Mouse (Mus musculus): ENCODE measurements at regions not wholly inside any gene's neighbourhood (a gene's known extent, or its start where the extent isn't known, plus 50 kb on each side); places are given as distances from the start of the nearest gene placed in this dataset.

DNA sequence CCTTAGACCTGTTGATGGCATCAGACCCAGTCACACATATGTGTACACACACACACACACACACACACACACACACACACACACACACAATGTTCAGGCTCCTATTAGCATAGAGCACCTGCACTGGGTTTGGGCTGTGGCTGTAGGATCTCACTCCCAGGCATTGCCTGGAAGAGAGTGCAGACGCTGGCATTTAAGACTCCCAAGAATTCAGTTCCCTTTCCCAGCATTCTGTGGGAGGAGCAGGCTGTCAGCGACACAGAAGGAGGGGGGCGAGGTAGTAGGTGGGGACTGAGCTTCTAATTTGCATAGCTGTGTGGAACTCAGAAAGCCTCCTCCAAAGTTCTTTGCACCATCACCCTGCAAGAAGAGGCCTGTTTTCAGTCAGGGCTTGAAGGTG lies 374.2 kb upstream of the Fam49b start:
- H3K9me3 ChIP-seq (replicated peaks; ENCODE audit: control insufficient read depth, insufficient read depth, low read length, poor library complexity, severe bottlenecking) = no peaks in the 10 kb centered on the region
- H3K36me3 ChIP-seq (ENCODE audit: control insufficient read depth, insufficient read depth, low read length, poor library complexity, severe bottlenecking) = no peaks in the 10 kb centered on the region
- H3K27me3 ChIP-seq (ENCODE audit: control insufficient read depth, insufficient read depth, low read length, poor library complexity, severe bottlenecking) = no peaks in the 10 kb centered on the region
- no peak for TF ChIP-seq POLR2A (IDR thresholded peaks at IDR 0.05; ENCODE audit: insufficient read depth, low read length)
- no peak for TF ChIP-seq CTCF (IDR thresholded peaks at IDR 0.05; ENCODE audit: low read depth, low read length)
- no peak for TF ChIP-seq EP300 (IDR thresholded peaks at IDR 0.05; ENCODE audit: insufficient read depth, low read depth, low read length)
- peaks cover 3% of the 10 kb centered on the region for H3K4me1 ChIP-seq (ENCODE audit: control insufficient read depth, insufficient read depth, low read length)
- no peak overlapping the region for H3K27ac ChIP-seq (ENCODE audit: insufficient read depth, low read length)
- H3K9ac ChIP-seq (ENCODE audit: low read depth, poor library complexity, severe bottlenecking) = no peak overlapping the region
- no peak overlapping the region for H3K4me3 ChIP-seq (ENCODE audit: low read depth, low read length)

DNA sequence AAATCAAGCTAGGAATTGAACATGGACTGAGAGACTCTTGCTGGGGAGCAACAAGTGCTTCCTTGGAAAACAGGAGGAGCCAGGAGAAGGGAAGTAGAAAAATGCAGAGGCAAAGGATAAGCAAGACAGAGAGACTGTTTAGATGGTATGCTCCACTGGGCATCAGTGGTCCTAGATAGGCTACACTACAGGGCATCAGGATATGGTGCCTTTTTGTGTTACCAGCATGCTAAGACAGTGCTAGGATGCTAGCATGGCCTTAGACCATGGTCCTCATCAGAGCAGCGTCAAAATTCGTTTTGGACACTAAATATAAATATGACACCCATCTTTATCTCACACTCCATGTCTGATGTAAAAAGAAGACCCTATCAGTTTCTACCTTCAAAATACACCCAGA lies 374.6 kb upstream of the Fam49b start:
- Histone ChIP-seq H3K9me3 (replicated peaks; ENCODE audit: control insufficient read depth, insufficient read depth, low read length, poor library complexity, severe bottlenecking) (no peaks in the 10 kb centered on the region), H3K27ac (ENCODE audit: insufficient read depth, low read length) (no peak overlapping the region), H3K9ac (ENCODE audit: low read depth, poor library complexity, severe bottlenecking) (no peak overlapping the region), H3K36me3 (ENCODE audit: control insufficient read depth, insufficient read depth, low read length, poor library complexity, severe bottlenecking) (no peaks in the 10 kb centered on the region), H3K4me1 (ENCODE audit: control insufficient read depth, insufficient read depth, low read length) (peaks cover 3% of the 10 kb centered on the region), H3K4me3 (ENCODE audit: low read depth, low read length) (no peak overlapping the region), H3K27me3 (ENCODE audit: control insufficient read depth, insufficient read depth, low read length, poor library complexity, severe bottlenecking) (no peaks in the 10 kb centered on the region)
- no peak for TF ChIP-seq CTCF (IDR thresholded peaks at IDR 0.05; ENCODE audit: low read depth, low read length)
- TF ChIP-seq POLR2A (IDR thresholded peaks at IDR 0.05; ENCODE audit: insufficient read depth, low read length) = no peak
- TF ChIP-seq EP300 (IDR thresholded peaks at IDR 0.05; ENCODE audit: insufficient read depth, low read depth, low read length) = no peak

DNA sequence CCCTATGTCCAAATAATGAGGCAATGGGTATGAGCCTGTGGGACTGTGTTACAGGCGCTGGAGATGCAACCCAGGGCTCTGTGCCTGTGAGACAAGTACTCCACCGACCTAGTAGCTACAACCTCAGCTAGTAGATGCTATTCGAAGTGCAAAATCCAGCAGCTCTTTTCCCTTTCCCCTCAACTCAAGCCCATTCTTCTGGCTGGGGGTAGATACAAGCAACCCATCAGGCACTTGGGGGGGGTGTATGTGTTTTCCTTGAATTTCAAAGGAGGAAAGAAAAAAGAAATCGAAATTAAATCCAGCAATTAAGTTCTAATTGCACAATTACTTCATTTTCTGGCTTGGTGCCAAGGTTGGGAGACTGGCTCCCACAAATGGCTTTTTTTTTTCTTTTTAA lies 372.4 kb upstream of the Gm21798 start:
- no peak for TF ChIP-seq EP300 (IDR thresholded peaks at IDR 0.05; ENCODE audit: insufficient read depth, low read depth, low read length)
- no peak for TF ChIP-seq CTCF (IDR thresholded peaks at IDR 0.05; ENCODE audit: low read depth, low read length)
- TF ChIP-seq POLR2A (IDR thresholded peaks at IDR 0.05; ENCODE audit: insufficient read depth, low read length) = no peak
- Histone ChIP-seq H3K36me3 (ENCODE audit: control insufficient read depth, insufficient read depth, low read length, poor library complexity, severe bottlenecking) (no peaks in the 10 kb centered on the region), H3K4me1 (ENCODE audit: control insufficient read depth, insufficient read depth, low read length) (no peaks in the 10 kb centered on the region), H3K27me3 (ENCODE audit: control insufficient read depth, insufficient read depth, low read length, poor library complexity, severe bottlenecking) (no peaks in the 10 kb centered on the region), H3K9me3 (replicated peaks; ENCODE audit: control insufficient read depth, insufficient read depth, low read length, poor library complexity, severe bottlenecking) (no peaks in the 10 kb centered on the region), H3K9ac (ENCODE audit: low read depth, poor library complexity, severe bottlenecking) (no peak overlapping the region), H3K27ac (ENCODE audit: insufficient read depth, low read length) (no peak overlapping the region), H3K4me3 (ENCODE audit: low read depth, low read length) (no peak overlapping the region)

DNA sequence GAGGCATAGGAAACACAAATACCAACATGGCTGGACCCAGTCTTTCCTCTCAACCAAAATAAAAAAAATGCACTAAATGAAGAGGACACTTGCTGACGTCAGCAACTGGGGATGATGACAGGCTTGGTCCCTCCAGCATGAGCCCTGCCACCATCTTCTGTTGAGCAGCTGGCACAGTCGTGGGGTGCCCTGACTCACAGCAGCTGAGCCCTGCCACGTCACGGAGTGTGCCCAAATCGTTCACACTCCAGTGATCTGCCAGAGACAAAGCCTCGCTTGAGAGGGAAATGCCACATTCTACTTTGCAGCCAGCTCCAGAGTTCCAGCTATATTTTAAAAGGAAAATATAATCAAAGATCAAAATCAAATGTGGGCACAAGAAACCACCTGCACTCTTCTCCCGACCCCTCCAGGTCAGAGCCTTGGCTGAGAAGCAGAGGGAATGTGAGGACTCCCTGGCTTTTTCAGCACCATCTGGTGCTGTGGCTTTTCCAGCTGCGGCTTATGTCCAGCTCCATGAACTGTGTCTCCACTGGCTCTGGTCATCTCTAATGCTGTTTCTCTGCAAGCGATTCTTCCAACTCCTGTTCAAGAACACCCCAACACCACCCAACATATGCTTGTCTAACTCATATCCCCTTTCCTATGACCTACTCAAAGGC lies 371.0 kb upstream of the Gm21798 start:
- H3K4me1 ChIP-seq (ENCODE audit: control insufficient read depth, insufficient read depth, low read length) = no peaks in the 10 kb centered on the region
- H3K27me3 ChIP-seq (ENCODE audit: control insufficient read depth, insufficient read depth, low read length, poor library complexity, severe bottlenecking) = no peaks in the 10 kb centered on the region
- TF ChIP-seq EP300 (IDR thresholded peaks at IDR 0.05; ENCODE audit: insufficient read depth, low read depth, low read length) (no peak), POLR2A (IDR thresholded peaks at IDR 0.05; ENCODE audit: insufficient read depth, low read length) (no peak), CTCF (IDR thresholded peaks at IDR 0.05; ENCODE audit: low read depth, low read length) (no peak)
- no peaks in the 10 kb centered on the region for H3K36me3 ChIP-seq (ENCODE audit: control insufficient read depth, insufficient read depth, low read length, poor library complexity, severe bottlenecking)
- no peaks in the 10 kb centered on the region for H3K9me3 ChIP-seq (replicated peaks; ENCODE audit: control insufficient read depth, insufficient read depth, low read length, poor library complexity, severe bottlenecking)
- no peak overlapping the region for H3K4me3 ChIP-seq (ENCODE audit: low read depth, low read length)
- no peak overlapping the region for H3K27ac ChIP-seq (ENCODE audit: insufficient read depth, low read length)
- no peak overlapping the region for H3K9ac ChIP-seq (ENCODE audit: low read depth, poor library complexity, severe bottlenecking)

DNA sequence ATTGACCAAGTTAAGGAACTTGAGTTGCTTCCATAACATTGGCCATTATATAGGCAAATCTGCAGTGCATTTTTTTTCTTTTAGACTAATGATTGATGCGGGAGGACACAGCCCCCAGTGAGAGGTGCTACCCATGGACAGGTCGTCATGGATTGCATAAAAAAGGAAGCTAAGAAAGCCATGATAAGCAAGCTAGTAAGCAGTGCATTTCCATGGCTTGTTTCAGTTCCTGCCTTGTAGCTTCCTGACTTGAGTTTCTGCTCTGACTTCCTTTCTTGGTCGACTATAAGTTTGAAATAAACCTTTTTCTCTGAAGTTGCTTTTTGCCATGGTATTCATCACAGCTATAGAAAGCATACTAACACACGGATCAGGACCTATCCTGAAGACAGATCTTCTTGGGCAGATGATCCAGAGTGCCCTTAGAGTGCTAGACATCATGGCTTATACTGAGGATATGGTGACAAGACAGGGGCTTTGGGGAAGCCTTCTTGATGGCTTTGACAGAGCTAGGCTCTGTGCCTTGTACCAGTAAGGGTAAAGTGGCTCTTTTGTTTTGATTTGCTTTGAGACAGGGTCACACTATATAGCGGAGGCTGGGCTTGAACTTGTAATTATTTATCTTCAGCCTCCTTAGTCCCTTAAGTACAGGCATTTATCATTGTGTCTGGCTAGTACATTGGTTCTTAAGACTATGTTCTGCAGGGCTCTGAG lies 370.1 kb upstream of the Gm21798 start:
- no peaks in the 10 kb centered on the region for H3K36me3 ChIP-seq (ENCODE audit: control insufficient read depth, insufficient read depth, low read length, poor library complexity, severe bottlenecking)
- no peak overlapping the region for H3K27ac ChIP-seq (ENCODE audit: insufficient read depth, low read length)
- no peak overlapping the region for H3K9ac ChIP-seq (ENCODE audit: low read depth, poor library complexity, severe bottlenecking)
- no peak overlapping the region for H3K4me3 ChIP-seq (ENCODE audit: low read depth, low read length)
- H3K9me3 ChIP-seq (replicated peaks; ENCODE audit: control insufficient read depth, insufficient read depth, low read length, poor library complexity, severe bottlenecking) = no peaks in the 10 kb centered on the region
- H3K27me3 ChIP-seq (ENCODE audit: control insufficient read depth, insufficient read depth, low read length, poor library complexity, severe bottlenecking) = no peaks in the 10 kb centered on the region
- TF ChIP-seq EP300 (IDR thresholded peaks at IDR 0.05; ENCODE audit: insufficient read depth, low read depth, low read length) (no peak), CTCF (IDR thresholded peaks at IDR 0.05; ENCODE audit: low read depth, low read length) (no peak), POLR2A (IDR thresholded peaks at IDR 0.05; ENCODE audit: insufficient read depth, low read length) (no peak)
- no peaks in the 10 kb centered on the region for H3K4me1 ChIP-seq (ENCODE audit: control insufficient read depth, insufficient read depth, low read length)

DNA sequence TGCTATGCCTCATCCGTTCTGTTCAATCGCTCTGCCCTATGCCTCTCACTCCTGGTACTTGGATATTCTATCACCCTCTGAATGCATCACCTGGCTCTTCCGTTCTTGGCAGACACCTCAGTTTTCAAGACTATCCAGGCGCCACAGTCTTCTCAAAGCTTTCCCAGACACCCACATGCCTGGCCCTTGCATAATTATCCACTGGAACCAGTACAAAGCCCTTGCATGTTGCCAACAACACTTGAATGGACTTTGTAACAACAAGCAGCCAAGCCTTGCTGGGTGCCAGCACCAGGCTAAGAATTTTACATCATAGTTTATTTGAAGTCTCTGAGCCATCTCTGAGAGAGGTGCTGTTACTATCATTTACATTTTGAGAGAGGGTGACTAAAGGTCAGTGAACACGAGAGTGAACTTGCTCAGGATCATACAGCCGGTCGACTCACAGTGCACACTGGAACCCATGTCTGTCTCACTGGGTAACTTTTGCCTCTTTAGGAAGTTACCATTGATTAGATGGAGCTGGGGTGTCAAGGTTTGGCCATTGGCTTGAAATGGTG lies 368.8 kb upstream of the Gm21798 start:
- no peak for TF ChIP-seq POLR2A (IDR thresholded peaks at IDR 0.05; ENCODE audit: insufficient read depth, low read length)
- TF ChIP-seq EP300 (IDR thresholded peaks at IDR 0.05; ENCODE audit: insufficient read depth, low read depth, low read length) = no peak
- no peak for TF ChIP-seq CTCF (IDR thresholded peaks at IDR 0.05; ENCODE audit: low read depth, low read length)
- H3K9me3 ChIP-seq (replicated peaks; ENCODE audit: control insufficient read depth, insufficient read depth, low read length, poor library complexity, severe bottlenecking) = no peaks in the 10 kb centered on the region
- no peaks in the 10 kb centered on the region for H3K27me3 ChIP-seq (ENCODE audit: control insufficient read depth, insufficient read depth, low read length, poor library complexity, severe bottlenecking)
- H3K27ac ChIP-seq (ENCODE audit: insufficient read depth, low read length) = no peak overlapping the region
- H3K4me1 ChIP-seq (ENCODE audit: control insufficient read depth, insufficient read depth, low read length) = no peaks in the 10 kb centered on the region
- H3K9ac ChIP-seq (ENCODE audit: low read depth, poor library complexity, severe bottlenecking) = no peak overlapping the region
- H3K4me3 ChIP-seq (ENCODE audit: low read depth, low read length) = no peak overlapping the region
- H3K36me3 ChIP-seq (ENCODE audit: control insufficient read depth, insufficient read depth, low read length, poor library complexity, severe bottlenecking) = no peaks in the 10 kb centered on the region

Data from ES-Bruce4 (cell line).